17 mouse cellular contexts compared by ENCODE assay signal in the genomic region with DNA sequence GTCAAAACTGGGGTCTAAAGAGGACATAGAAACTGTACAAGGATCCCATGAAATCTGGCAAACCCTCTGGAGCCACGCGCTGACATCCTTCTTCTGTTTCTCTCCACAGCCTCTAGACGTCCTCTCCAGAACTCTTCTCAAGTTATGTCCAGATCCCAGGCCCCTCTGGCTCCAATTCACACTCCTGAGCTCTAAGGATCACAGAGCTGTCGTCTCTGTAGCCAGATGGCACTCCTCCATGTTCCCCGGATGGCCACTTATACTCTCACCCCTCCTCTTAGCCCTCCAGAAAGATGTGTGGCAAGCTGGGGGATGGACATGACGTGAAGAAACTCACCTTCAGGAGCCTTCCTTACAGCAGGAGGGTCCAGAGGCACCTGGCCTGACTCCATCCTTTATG. TPM values are rescaled to one million over a fixed set of nuclear protein-coding genes. Genes with fewer than 3 reads are reported as not detected.
"Had no signal": no experiment of that assay in that cellular context is flagged by ENCODE, and none has a peak within 500 bp of the region (broad histone marks: within the 10 kb centered on the region; RNA-seq: fewer than 3 reads in every experiment).

No protein-coding gene starts in this region.

- DNase-seq: layer of hippocampus, adult 9-11 months; layer of hippocampus, postnatal 36 days; lung, adult 18-20 months; retina, postnatal 1 day; right cerebral cortex, postnatal 4 days had no signal

- H3K4me3 ChIP-seq: midbrain, embryonic 15.5 days; stomach, embryonic 15.5 days had no signal

- H3K27me3 ChIP-seq: limb, embryonic 15.5 days; midbrain, embryonic 15.5 days; neural tube, embryonic 13.5 days; stomach, embryonic 15.5 days had no signal

- H3K27ac ChIP-seq: kidney, postnatal 0 days had no signal

- H3K36me3 ChIP-seq: limb, embryonic 15.5 days; midbrain, embryonic 10.5 days; midbrain, embryonic 15.5 days; neural tube, embryonic 13.5 days; stomach, embryonic 15.5 days had no signal

- H3K9me3 ChIP-seq: limb, embryonic 15.5 days; midbrain, embryonic 10.5 days; midbrain, embryonic 15.5 days; neural tube, embryonic 13.5 days; stomach, embryonic 15.5 days had no signal

RNA-seq across cellular contexts. Expression of a gene that starts 30.7 kb away (rescaled TPM):
- total RNA-seq: layer of hippocampus, adult 18-20 months; layer of hippocampus, postnatal 36 days; left cerebral cortex, adult 8-10 months had no signal
- polyA plus RNA-seq: kidney, postnatal 0 days; limb, embryonic 11.5 days; midbrain, embryonic 10.5 days; midbrain, embryonic 15.5 days; neural tube, embryonic 13.5 days; spleen, adult 2 months; stomach, embryonic 15.5 days; testis, adult 2 months; thymus, adult 2 months had no signal

RNA-seq across cellular contexts. Expression of a gene that starts 35.6 kb away (rescaled TPM):
- polyA plus RNA-seq: limb, embryonic 15.5 days had no signal
